Mouse (Mus musculus) left cerebral cortex, adult 2 months (tissue): ENCODE results near the gene Asic2. TPM values are rescaled to one million over a fixed set of nuclear protein-coding genes. Genes with fewer than 3 reads are reported as not detected.

Experiments used
- DNase-seq, 2 experiments: peaks; one replicate each; pipeline ENCODE4 v3.0.0; 2021 to 2022; ENCODE audit warnings: low spot score in 2 of 2, mixed read lengths in 1 of 2; ENCODE audit errors: extremely low spot score in 1 of 2
- H3K27ac ChIP-seq: fragments of 200-600 bp; 2 replicates; pipeline ENCODE4 v1.8.1; 2022
- H3K4me3 ChIP-seq: fragments of 200-600 bp; 2 replicates; pipeline ENCODE4 v1.8.1; 2022
- CTCF ChIP-seq: fragments of 200-600 bp; IDR thresholded peaks from 2 replicates; pipeline ENCODE4 v1.8.1; 2022; ENCODE audit warnings: antibody characterized with exemption, mild to moderate bottlenecking, moderate library complexity
- intact Hi-C: fragments of 180-260 bp; cut with DNase I; formaldehyde crosslinking; loops from one replicate; pipeline ENCODE4 v1.15.1; 2025
- total RNA-seq, 2 experiments: library from RNA; stranded (reverse); gene quantifications; 2 replicates each; pipeline ENCODE4 v1.2.3; 2021

The Asic2 gene
- total RNA-seq, 2 experiments from 2014 or later = 65.7 to 75.2 TPM

- intact Hi-C loops = no loop called here
- no peak for DNase-seq
- TF ChIP-seq CTCF = no peak
- Histone ChIP-seq H3K4me3 (no peak overlapping the region), H3K27ac (no peak overlapping the region)
Measured at GRCm38 (mm10) chr11:81010766-81011165, 957.5 kb downstream of the Asic2 start.

GRCm38 (mm10) chr11:81009366-81009765, 958.9 kb downstream of the Asic2 start:
- TF ChIP-seq CTCF = no peak
- peak; percentile 31 to 48 for DNase-seq
- Histone ChIP-seq H3K27ac (no peak overlapping the region), H3K4me3 (no peak overlapping the region)
- intact Hi-C loops = loop anchor here (5.0 kb wide), 2 partner anchors 88 to 143 kb away; no protein-coding TSS in a partner anchor

- DNase-seq = no peak
- no peak for TF ChIP-seq CTCF
- intact Hi-C loops = loop anchor here (5.0 kb wide), 2 partner anchors 91 to 146 kb away; no protein-coding TSS in a partner anchor
- Histone ChIP-seq H3K27ac (no peak overlapping the region), H3K4me3 (no peak overlapping the region)
Measured at GRCm38 (mm10) chr11:81005831-81006230, 962.4 kb downstream of the Asic2 start.

GRCm38 (mm10) chr11:81002769-81003430, 965.4 kb downstream of the Asic2 start:
- no peak for TF ChIP-seq CTCF
- H3K4me3 ChIP-seq = no peak overlapping the region
- intact Hi-C loops = no loop called here
- H3K27ac ChIP-seq = no peak overlapping the region
- DNase-seq = peak; percentile 13 to 20

- no peak overlapping the region for H3K4me3 ChIP-seq
- no peak for TF ChIP-seq CTCF
- DNase-seq = no peak
- intact Hi-C loops = no loop called here
- H3K27ac ChIP-seq = no peak overlapping the region
Measured at GRCm38 (mm10) chr11:80995621-80996020, 972.6 kb downstream of the Asic2 start.

GRCm38 (mm10) chr11:80983530-80983929, 984.7 kb downstream of the Asic2 start:
- Histone ChIP-seq H3K4me3 (no peak overlapping the region), H3K27ac (no peak overlapping the region)
- intact Hi-C loops = no loop called here
- no peak for DNase-seq
- no peak for TF ChIP-seq CTCF

- no peak for TF ChIP-seq CTCF
- intact Hi-C loops = loop anchor here (10.0 kb wide), 1 partner anchor 158 kb away; no protein-coding TSS in a partner anchor
- Histone ChIP-seq H3K4me3 (no peak overlapping the region), H3K27ac (no peak overlapping the region)
- no peak for DNase-seq
Measured at GRCm38 (mm10) chr11:80976239-80976855, 991.9 kb downstream of the Asic2 start.

- H3K27ac ChIP-seq = 0 out of 2 replicates have a peak overlapping the region, but pooled peaks have one; percentile 16
- no peak for TF ChIP-seq CTCF
- intact Hi-C loops = loop anchor here (10.0 kb wide), 1 partner anchor 160 kb away; no protein-coding TSS in a partner anchor
- no peak overlapping the region for H3K4me3 ChIP-seq
- DNase-seq = no peak
Measured at GRCm38 (mm10) chr11:80974616-80975015, 993.6 kb downstream of the Asic2 start.

GRCm38 (mm10) chr11:80973976-80974375, 994.3 kb downstream of the Asic2 start:
- H3K4me3 ChIP-seq = no peak overlapping the region
- DNase-seq = peak; percentile 61 to 74
- intact Hi-C loops = loop anchor here (10.0 kb wide), 1 partner anchor 161 kb away; no protein-coding TSS in a partner anchor
- TF ChIP-seq CTCF = no peak
- peak overlapping the region; percentile 16; the same call in 1 of the 2 replicates for H3K27ac ChIP-seq

GRCm38 (mm10) chr11:80973273-80973672, 995.0 kb downstream of the Asic2 start:
- TF ChIP-seq CTCF = no peak
- intact Hi-C loops = loop anchor here (10.0 kb wide), 1 partner anchor 162 kb away; no protein-coding TSS in a partner anchor
- no peak overlapping the region for H3K4me3 ChIP-seq
- no peak for DNase-seq
- peak overlapping the region; percentile 24; the same call in 1 of the 2 replicates for H3K27ac ChIP-seq

DNA sequence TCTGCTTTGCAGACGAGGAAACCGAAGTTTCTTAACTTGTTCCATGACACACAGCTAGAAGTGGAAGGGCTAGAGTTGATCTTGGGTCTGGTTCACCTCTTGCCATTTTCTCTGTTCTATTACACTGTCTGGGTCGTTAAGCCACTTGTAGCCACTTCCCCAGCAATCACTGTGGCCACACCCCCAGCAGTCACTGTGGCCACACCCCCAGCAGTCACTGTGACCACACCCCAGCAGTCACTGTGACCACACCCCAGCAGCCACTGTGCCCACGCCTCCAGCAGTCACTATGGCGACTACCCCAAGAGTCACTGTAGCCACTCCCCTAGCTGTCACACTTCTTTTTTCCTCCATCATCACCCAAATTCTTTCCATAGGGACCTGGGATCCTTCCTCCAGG, 1000.7 kb downstream of the Asic2 start:
- no peak for DNase-seq
- H3K27ac ChIP-seq = no peak overlapping the region
- no peak overlapping the region for H3K4me3 ChIP-seq
- TF ChIP-seq CTCF = no peak
- intact Hi-C loops = no loop called here

DNA sequence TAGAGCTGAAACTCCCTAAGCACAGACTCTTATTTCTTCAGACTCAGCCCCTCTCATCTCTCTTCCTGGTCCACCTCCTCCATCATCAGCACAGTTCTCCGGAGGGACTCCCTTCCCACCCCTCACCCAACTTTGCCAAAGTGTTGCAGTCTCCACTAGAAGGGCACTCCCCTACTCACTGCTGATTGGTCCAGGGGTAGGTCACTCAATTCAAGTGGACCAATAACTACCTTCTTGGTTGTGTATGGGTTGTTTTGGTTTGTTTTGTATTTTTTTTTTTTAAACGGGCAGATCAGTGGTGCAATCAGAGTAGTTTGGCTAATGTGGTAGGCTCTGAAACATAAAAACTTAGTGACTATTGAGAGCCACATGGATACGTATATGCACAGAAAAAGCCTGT, 1002.2 kb downstream of the Asic2 start:
- Histone ChIP-seq H3K4me3 (no peak overlapping the region), H3K27ac (no peak overlapping the region)
- no peak for DNase-seq
- no peak for TF ChIP-seq CTCF
- intact Hi-C loops = no loop called here
